Mouse (Mus musculus): ENCODE results near the gene Swi5. TPM values are rescaled to one million over a fixed set of nuclear protein-coding genes. Genes with fewer than 3 reads are reported as not detected.
A peak's percentile ranks its signal among the peaks of the same experiment; 100 is the strongest.

Swi5 gene
- polyA plus RNA-seq, 1 experiment: 253 TPM

GRCm38 (mm10) chr2:32307247-32307798 is 19.4 kb upstream of the Swi5 start:
- Histone ChIP-seq H3K27me3 (ENCODE audit: control insufficient read depth, insufficient read depth, insufficient read length) (no peaks in the 10 kb centered on the region), H3K4me2 (ENCODE audit: low read depth) (no peak overlapping the region), H3K79me2 (ENCODE audit: control insufficient read depth, insufficient read depth) (no peaks in the 10 kb centered on the region), H3K36me3 (ENCODE audit: control insufficient read depth, insufficient read depth) (peaks cover 14% of the 10 kb centered on the region), H3ac (ENCODE audit: control insufficient read depth, insufficient read length) (no peak overlapping the region), H3K4me3 (no peak overlapping the region)
- TF ChIP-seq POLR2AphosphoS2 (IDR thresholded peaks at IDR 0.05; ENCODE audit: insufficient read length, low read depth) (no peak), MYOD1 (IDR thresholded peaks at IDR 0.05; ENCODE audit: control insufficient read depth in 1 of 3, insufficient read length in 2 of 3, low read depth in 2 of 3) (no peak), USF1 (IDR thresholded peaks at IDR 0.05; ENCODE audit: low read depth) (no peak), TCF12 (IDR thresholded peaks at IDR 0.05; ENCODE audit: insufficient read depth, poor library complexity, severe bottlenecking) (no peak)

- Histone ChIP-seq H3ac (ENCODE audit: control insufficient read depth, insufficient read length) (no peak overlapping the region), H3K36me3 (ENCODE audit: control insufficient read depth, insufficient read depth) (peaks cover 18% of the 10 kb centered on the region), H3K4me2 (ENCODE audit: low read depth) (no peak overlapping the region), H3K79me2 (ENCODE audit: control insufficient read depth, insufficient read depth) (no peaks in the 10 kb centered on the region), H3K27me3 (ENCODE audit: control insufficient read depth, insufficient read depth, insufficient read length) (no peaks in the 10 kb centered on the region), H3K4me3 (no peak overlapping the region)
- TF ChIP-seq MAX (IDR thresholded peaks at IDR 0.05; ENCODE audit: low read depth): no peak
- TF ChIP-seq USF1 (IDR thresholded peaks at IDR 0.05; ENCODE audit: low read depth): no peak
- no peak for TF ChIP-seq POLR2A (IDR thresholded peaks at IDR 0.05; ENCODE audit: insufficient read length, low read depth)
- no peak for TF ChIP-seq CEBPB (IDR thresholded peaks at IDR 0.05; ENCODE audit: insufficient read depth, poor library complexity, severe bottlenecking)
- no peak for TF ChIP-seq TCF12 (IDR thresholded peaks at IDR 0.05; ENCODE audit: insufficient read depth, poor library complexity, severe bottlenecking)
- TF ChIP-seq REST (IDR thresholded peaks at IDR 0.05; ENCODE audit: insufficient read depth, insufficient read length): no peak
- no peak for TF ChIP-seq MYOD1 (IDR thresholded peaks at IDR 0.05; ENCODE audit: control insufficient read depth in 1 of 3, insufficient read length in 2 of 3, low read depth in 2 of 3)
- TF ChIP-seq TCF3 (IDR thresholded peaks at IDR 0.05; ENCODE audit: insufficient read length, low read depth): no peak
- no peak for TF ChIP-seq MYOG (IDR thresholded peaks at IDR 0.05; ENCODE audit: control insufficient read depth in 1 of 3, insufficient read depth in 1 of 3, insufficient read length in 2 of 3, low read depth in 2 of 3)
- no peak for TF ChIP-seq SRF (IDR thresholded peaks at IDR 0.05; ENCODE audit: control insufficient read depth, insufficient read length, low read depth)
- no peak for TF ChIP-seq POLR2AphosphoS2 (IDR thresholded peaks at IDR 0.05; ENCODE audit: insufficient read length, low read depth)
- TF ChIP-seq E2F4 (IDR thresholded peaks at IDR 0.05; ENCODE audit: insufficient read depth): no peak
Measured at GRCm38 (mm10) chr2:32306176-32306575, 18.3 kb upstream of the Swi5 start.

GRCm38 (mm10) chr2:32305668-32306067 is 17.8 kb upstream of the Swi5 start:
- Histone ChIP-seq H3K4me3 (no peak overlapping the region), H3K36me3 (ENCODE audit: control insufficient read depth, insufficient read depth) (peaks cover 18% of the 10 kb centered on the region), H3K27me3 (ENCODE audit: control insufficient read depth, insufficient read depth, insufficient read length) (no peaks in the 10 kb centered on the region), H3ac (ENCODE audit: control insufficient read depth, insufficient read length) (no peak overlapping the region), H3K79me2 (ENCODE audit: control insufficient read depth, insufficient read depth) (no peaks in the 10 kb centered on the region), H3K4me2 (ENCODE audit: low read depth) (no peak overlapping the region)
- TF ChIP-seq CEBPB (IDR thresholded peaks at IDR 0.05; ENCODE audit: insufficient read depth, poor library complexity, severe bottlenecking) (no peak), POLR2AphosphoS2 (IDR thresholded peaks at IDR 0.05; ENCODE audit: insufficient read length, low read depth) (no peak), TCF12 (IDR thresholded peaks at IDR 0.05; ENCODE audit: insufficient read depth, poor library complexity, severe bottlenecking) (no peak), MYOD1 (IDR thresholded peaks at IDR 0.05; ENCODE audit: control insufficient read depth in 1 of 3, insufficient read length in 2 of 3, low read depth in 2 of 3) (no peak), SRF (IDR thresholded peaks at IDR 0.05; ENCODE audit: control insufficient read depth, insufficient read length, low read depth) (no peak), REST (IDR thresholded peaks at IDR 0.05; ENCODE audit: insufficient read depth, insufficient read length) (no peak), USF1 (IDR thresholded peaks at IDR 0.05; ENCODE audit: low read depth) (no peak), POLR2A (IDR thresholded peaks at IDR 0.05; ENCODE audit: insufficient read length, low read depth) (no peak), TCF3 (IDR thresholded peaks at IDR 0.05; ENCODE audit: insufficient read length, low read depth) (no peak), MYOG (IDR thresholded peaks at IDR 0.05; ENCODE audit: control insufficient read depth in 1 of 3, insufficient read depth in 1 of 3, insufficient read length in 2 of 3, low read depth in 2 of 3) (no peak)

GRCm38 (mm10) chr2:32304145-32304832 is 16.4 kb upstream of the Swi5 start:
- TF ChIP-seq MAX (IDR thresholded peaks at IDR 0.05; ENCODE audit: low read depth) (no peak), POLR2AphosphoS2 (IDR thresholded peaks at IDR 0.05; ENCODE audit: insufficient read length, low read depth) (peak; percentile 20)
- Histone ChIP-seq H3K27me3 (ENCODE audit: control insufficient read depth, insufficient read depth, insufficient read length) (no peaks in the 10 kb centered on the region), H3K36me3 (ENCODE audit: control insufficient read depth, insufficient read depth) (peaks cover 18% of the 10 kb centered on the region), H3K4me2 (ENCODE audit: low read depth) (no peak overlapping the region), H3K4me3 (no peak overlapping the region), H3ac (ENCODE audit: control insufficient read depth, insufficient read length) (no peak overlapping the region), H3K79me2 (ENCODE audit: control insufficient read depth, insufficient read depth) (no peaks in the 10 kb centered on the region)

DNA sequence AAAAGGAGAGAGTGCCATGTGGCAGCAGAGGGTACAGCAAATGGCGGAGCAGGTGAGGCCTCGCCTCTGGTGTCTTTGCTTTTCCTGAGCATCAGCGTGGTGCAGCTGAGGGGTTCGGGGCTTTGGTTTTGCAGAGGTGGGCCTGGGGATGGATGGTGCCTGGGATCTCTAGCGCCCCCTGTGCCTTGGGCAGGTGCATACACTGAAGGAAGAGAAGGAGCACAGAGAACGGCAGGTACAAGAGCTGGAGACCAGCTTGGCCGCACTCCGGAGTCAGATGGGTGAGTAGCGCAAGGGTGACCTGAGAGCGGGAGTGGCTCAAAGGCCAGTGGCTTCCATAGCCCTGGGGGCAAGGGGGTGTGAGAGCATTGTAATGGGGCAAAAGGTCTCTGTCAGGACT is 15.1 kb upstream of the Swi5 start:
- Histone ChIP-seq H3K4me3 (no peak overlapping the region), H3K4me2 (ENCODE audit: low read depth) (no peak overlapping the region)
- no peak for TF ChIP-seq POLR2A (IDR thresholded peaks at IDR 0.05; ENCODE audit: insufficient read length, low read depth)
- TF ChIP-seq CEBPB (IDR thresholded peaks at IDR 0.05; ENCODE audit: insufficient read depth, poor library complexity, severe bottlenecking): no peak
- no peak for TF ChIP-seq REST (IDR thresholded peaks at IDR 0.05; ENCODE audit: insufficient read depth, insufficient read length)
- no peak for TF ChIP-seq E2F4 (IDR thresholded peaks at IDR 0.05; ENCODE audit: insufficient read depth)
- TF ChIP-seq TCF12 (IDR thresholded peaks at IDR 0.05; ENCODE audit: insufficient read depth, poor library complexity, severe bottlenecking): no peak
- TF ChIP-seq MYOG (IDR thresholded peaks at IDR 0.05; ENCODE audit: control insufficient read depth in 1 of 3, insufficient read depth in 1 of 3, insufficient read length in 2 of 3, low read depth in 2 of 3): no peak

More for the DNA sequence above, 15.1 kb upstream of the Swi5 start:
- Histone ChIP-seq H3ac (ENCODE audit: control insufficient read depth, insufficient read length) (no peak overlapping the region), H3K36me3 (ENCODE audit: control insufficient read depth, insufficient read depth) (peaks cover 27% of the 10 kb centered on the region), H3K79me2 (ENCODE audit: control insufficient read depth, insufficient read depth) (no peaks in the 10 kb centered on the region), H3K27me3 (ENCODE audit: control insufficient read depth, insufficient read depth, insufficient read length) (no peaks in the 10 kb centered on the region)
